In genomic region chr17:31355792-31356502, GRCm38 (mm10) we compare ENCODE assay signal across 18 mouse cellular contexts. TPM values are rescaled to one million over a fixed set of nuclear protein-coding genes. Genes with fewer than 3 reads are reported as not detected.
DNase-seq lines count a peak whose midpoint lies in the region; ATAC-seq and TF ChIP-seq lines count a peak whose summit lies in the region.
"Had no signal": no experiment of that assay in that cellular context is flagged by ENCODE, and none has a peak within 500 bp of the region (broad histone marks: within the 10 kb centered on the region; RNA-seq: fewer than 3 reads in every experiment).

No protein-coding gene starts in this region.

- H3K27ac ChIP-seq in liver, adult 2 months (replicated peaks; ENCODE audit: insufficient read depth, low read depth, low read length), result no peak overlapping the region
- peak overlapping the region; percentile 1 for H3K27ac ChIP-seq in forebrain, embryonic 15.5 days (replicated peaks)
- H3K27ac ChIP-seq in hindbrain, postnatal 0 days, result peak overlapping the region; percentile 60
- peak overlapping the region; percentile 56 for H3K27ac ChIP-seq in neural tube, embryonic 14.5 days (ENCODE audit: low read depth, low read length)
- H3K27ac ChIP-seq: macrophage had no signal

- no peaks in the 10 kb centered on the region for H3K36me3 ChIP-seq in liver, adult 2 months (ENCODE audit: control insufficient read depth, insufficient read depth, low read length)
- H3K36me3 ChIP-seq in forebrain, embryonic 15.5 days, result no peaks in the 10 kb centered on the region
- no peaks in the 10 kb centered on the region for H3K36me3 ChIP-seq in hindbrain, postnatal 0 days (ENCODE audit: insufficient read depth, low read length)
- H3K36me3 ChIP-seq in neural tube, embryonic 14.5 days (ENCODE audit: control insufficient read depth, insufficient read depth, low read length), result no peaks in the 10 kb centered on the region
- H3K36me3 ChIP-seq: G1E had no signal

- no peaks in the 10 kb centered on the region for H3K9me3 ChIP-seq in forebrain, embryonic 15.5 days
- no peaks in the 10 kb centered on the region for H3K9me3 ChIP-seq in hindbrain, postnatal 0 days (ENCODE audit: low read length)
- no peaks in the 10 kb centered on the region for H3K9me3 ChIP-seq in neural tube, embryonic 14.5 days (ENCODE audit: control insufficient read depth, low read length)

- H3K4me2 ChIP-seq in forebrain, embryonic 15.5 days (replicated peaks), result no peak overlapping the region
- no peak overlapping the region for H3K4me2 ChIP-seq in hindbrain, postnatal 0 days (ENCODE audit: low read depth, low read length)
- no peak overlapping the region for H3K4me2 ChIP-seq in neural tube, embryonic 14.5 days (ENCODE audit: low read depth, low read length)

- TF ChIP-seq POLR2A in liver, adult 2 months (IDR thresholded peaks at IDR 0.05; ENCODE audit: extremely low read depth, insufficient read depth, low read length), result no peak

- peak; percentile 13 for DNase-seq in liver, adult 2 months (ENCODE audit: extremely low read depth, low read depth, low spot score)
- no peak for DNase-seq in liver
- peak; percentile 38 for DNase-seq in hindbrain, postnatal 0 days (ENCODE audit: low spot score)
- DNase-seq in yolk sac, embryonic 10.5 days (ENCODE audit: low spot score), result no peak
- no peak for DNase-seq in right cerebral cortex, postnatal 4 days
- DNase-seq in layer of hippocampus, adult 9-10 months (ENCODE audit: low spot score), result no peak
- DNase-seq: adrenal gland, postnatal 14 days; cerebellum, postnatal 36 days; heart, adult 11 months; kidney, postnatal 14 days; left cerebral cortex, postnatal 4 days; liver, postnatal 0 days; right cerebral cortex, adult 18-20 months had no signal

- no peak for ATAC-seq in forebrain, embryonic 15.5 days (replicated peaks)
- ATAC-seq in hindbrain, postnatal 0 days, result peak; percentile 35; the same call in 1 of the 2 replicates
- peak; percentile 36; the same call in 1 of the 2 replicates for ATAC-seq in neural tube, embryonic 14.5 days (ENCODE audit: low read depth)
- ATAC-seq: intestine, embryonic 16.5 days; liver, postnatal 0 days had no signal

- H3K27me3 ChIP-seq in liver, adult 2 months (ENCODE audit: control insufficient read depth, insufficient read depth, low read length), result no peaks in the 10 kb centered on the region
- no peaks in the 10 kb centered on the region for H3K27me3 ChIP-seq in forebrain, embryonic 15.5 days
- no peaks in the 10 kb centered on the region for H3K27me3 ChIP-seq in hindbrain, postnatal 0 days (ENCODE audit: insufficient read depth, low read length)
- H3K27me3 ChIP-seq in neural tube, embryonic 14.5 days (ENCODE audit: control insufficient read depth, insufficient read depth, low read length), result no peaks in the 10 kb centered on the region

- no peak overlapping the region for H3K4me3 ChIP-seq in liver, adult 2 months (ENCODE audit: insufficient read depth, low read depth, low read length)
- no peak overlapping the region for H3K4me3 ChIP-seq in forebrain, embryonic 15.5 days
- H3K4me3 ChIP-seq in hindbrain, postnatal 0 days (ENCODE audit: low read length), result no peak overlapping the region
- H3K4me3 ChIP-seq in neural tube, embryonic 14.5 days (ENCODE audit: low read depth, low read length), result no peak overlapping the region

- no peak overlapping the region for H3K9ac ChIP-seq in liver, adult 2 months (ENCODE audit: low read depth, low read length)
- no peak overlapping the region for H3K9ac ChIP-seq in forebrain, embryonic 15.5 days (replicated peaks)
- H3K9ac ChIP-seq in hindbrain, postnatal 0 days (replicated peaks; ENCODE audit: low read length), result 0 out of 2 replicates have a peak overlapping the region, but pooled peaks have one; percentile 15
- H3K9ac ChIP-seq in neural tube, embryonic 14.5 days (replicated peaks; ENCODE audit: low read depth, low read length), result no peak overlapping the region
- H3K9ac ChIP-seq: liver, postnatal 0 days had no signal

- 51% methylated on average over 8 of the region's 8 CpGs for WGBS in liver, adult 2 months
- 34% methylated on average over 8 of the region's 8 CpGs for WGBS in forebrain, embryonic 15.5 days
- WGBS in hindbrain, postnatal 0 days, result 40% methylated on average over 8 of the region's 8 CpGs
- WGBS in neural tube, embryonic 14.5 days, result 26% methylated on average over 7 of the region's 8 CpGs

- no peak for TF ChIP-seq CTCF in liver, adult 2 months (IDR thresholded peaks at IDR 0.05; ENCODE audit: low read depth, low read length)
- no peak for TF ChIP-seq CTCF in hindbrain, postnatal 0 days (IDR thresholded peaks at IDR 0.05; ENCODE audit: low read depth)

- H3K79me2 ChIP-seq in liver, adult 2 months (ENCODE audit: control insufficient read depth, insufficient read depth, low read length), result no peaks in the 10 kb centered on the region

- H3K4me1 ChIP-seq in liver, adult 2 months (ENCODE audit: control insufficient read depth, insufficient read depth, low read length), result no peaks in the 10 kb centered on the region
- peaks cover 20% of the 10 kb centered on the region for H3K4me1 ChIP-seq in forebrain, embryonic 15.5 days
- H3K4me1 ChIP-seq in hindbrain, postnatal 0 days (ENCODE audit: insufficient read depth, low read length), result peaks cover 14% of the 10 kb centered on the region
- no peaks in the 10 kb centered on the region for H3K4me1 ChIP-seq in neural tube, embryonic 14.5 days (ENCODE audit: control insufficient read depth, insufficient read depth, low read length)

RNA-seq across cellular contexts. Expression of gene Pde9a, which starts 30.1 kb away (rescaled TPM):
- 9.1 and 12.6 TPM in 2 replicates for total RNA-seq in liver, adult 2 months (2014; rRNA removed)
- 51.1 and 66.9 TPM in 2 replicates for polyA plus RNA-seq in liver, adult 2 months (2012; rRNA removed)
- polyA plus RNA-seq in forebrain, embryonic 15.5 days (2015; fragmentation: Nextera tagmentation; extraction: Ambion mirVana), result 58.4 and 59.6 TPM in 2 replicates
- total RNA-seq in hindbrain, postnatal 0 days (2014; rRNA removed), result 34.4 and 39.8 TPM in 2 replicates
- polyA plus RNA-seq in hindbrain, postnatal 0 days (2015; fragmentation: Nextera tagmentation; extraction: Ambion mirVana), result 35.2 and 36.3 TPM in 2 replicates
- 26.8 and 29.5 TPM in 2 replicates for polyA plus RNA-seq in neural tube, embryonic 14.5 days (2014; fragmentation: Nextera tagmentation; extraction: Ambion mirVana)
- polyA plus RNA-seq: G1E, macrophage had no signal

Comparison
In these comparisons a context has a peak if more than half of its experiments do, and no peak if none do; other contexts are left out.
1. DNase-seq: peak in liver, adult 2 months (single experiment) and hindbrain, postnatal 0 days (single experiment); none in liver (single experiment), yolk sac, embryonic 10.5 days (single experiment), right cerebral cortex, postnatal 4 days (single experiment) and layer of hippocampus, adult 9-10 months (single experiment).